Mouse (Mus musculus) embryonic fibroblast, embryonic 13.5 days (primary cell): ENCODE data around the gene Il31ra.

Experiments used
- CTCF ChIP-seq: IDR thresholded peaks from 2 replicates; pipeline ENCODE4 v1.5.1; 2011; ENCODE audit warnings: mild to moderate bottlenecking, control low read depth, low read length, moderate library complexity, borderline replicate concordance; ENCODE audit not compliant: insufficient read depth
- POLR2A ChIP-seq: IDR thresholded peaks from 2 replicates; pipeline ENCODE4 v1.6.1; 2011; ENCODE audit warnings: low read depth, mild to moderate bottlenecking, control low read depth, low read length, moderate library complexity

DNA sequence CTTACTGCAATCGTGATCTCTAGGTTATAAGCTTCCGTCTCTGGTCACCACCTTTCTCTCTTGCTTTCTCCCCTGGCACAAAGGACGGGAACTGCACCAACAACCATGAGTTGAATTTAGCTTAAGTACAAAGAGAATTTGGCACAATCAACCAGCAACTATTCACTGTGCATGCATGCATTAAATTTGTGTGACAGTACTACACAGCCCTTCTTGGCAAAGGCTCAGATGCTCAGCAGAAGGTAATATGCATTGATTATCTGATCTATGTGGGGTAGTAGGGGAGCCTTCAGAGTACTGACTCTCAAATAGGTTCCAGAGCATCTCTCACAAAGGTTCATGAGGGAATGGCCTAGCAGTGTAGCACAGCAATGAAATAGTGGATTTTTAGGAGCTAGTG lies 12.4 kb downstream of the Il31ra start:
- TF ChIP-seq POLR2A (no peak), CTCF (no peak)
